Mouse (Mus musculus): ENCODE measurements at regions not wholly inside any gene's neighbourhood (a gene's known extent, or its start where the extent isn't known, plus 50 kb on each side); places are given as distances from the start of the nearest gene placed in this dataset.

GRCm38 (mm10) chr2:166226331-166226730 is 70.9 kb upstream of the Sulf2 start:
- no peak for DNase-seq (ENCODE audit: low spot score in 2 of 2)
- TF ChIP-seq CTCF (conservative IDR thresholded peaks at IDR 0.05) = no peak
- Histone ChIP-seq H3K27ac (no peak overlapping the region), H3K4me3 (no peak overlapping the region)

GRCm38 (mm10) chr2:166225354-166225753 is 69.9 kb upstream of the Sulf2 start:
- Histone ChIP-seq H3K27ac (no peak overlapping the region), H3K4me3 (no peak overlapping the region)
- no peak for DNase-seq (ENCODE audit: low spot score in 2 of 2)
- no peak for TF ChIP-seq CTCF (conservative IDR thresholded peaks at IDR 0.05)

GRCm38 (mm10) chr2:166218783-166219182 is 63.3 kb upstream of the Sulf2 start:
- no peak for TF ChIP-seq CTCF (conservative IDR thresholded peaks at IDR 0.05)
- Histone ChIP-seq H3K27ac (no peak overlapping the region), H3K4me3 (no peak overlapping the region)
- DNase-seq (ENCODE audit: low spot score in 2 of 2) = no peak

DNA sequence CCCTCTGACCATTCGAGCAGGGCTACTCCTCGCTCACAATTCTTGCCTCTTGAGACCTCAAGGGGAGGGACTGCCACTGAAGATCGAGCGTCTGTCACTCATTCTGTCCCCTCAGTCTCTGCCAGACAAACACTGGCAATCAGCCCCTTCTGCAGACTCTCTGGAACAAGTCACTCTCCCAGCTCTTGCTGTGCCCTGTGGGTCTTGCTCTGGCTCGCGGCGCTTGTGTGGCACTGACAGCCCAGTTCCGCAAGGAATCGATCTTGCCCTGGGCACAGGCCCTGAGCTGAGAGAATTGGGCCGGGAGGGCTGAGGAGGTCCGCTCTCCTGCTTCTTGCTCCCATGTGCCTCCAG is 61.0 kb upstream of the Sulf2 start:
- DNase-seq (ENCODE audit: low spot score in 2 of 2) = no peak
- Histone ChIP-seq H3K27ac (no peak overlapping the region), H3K4me3 (no peak overlapping the region)
- TF ChIP-seq CTCF (conservative IDR thresholded peaks at IDR 0.05) = no peak

DNA sequence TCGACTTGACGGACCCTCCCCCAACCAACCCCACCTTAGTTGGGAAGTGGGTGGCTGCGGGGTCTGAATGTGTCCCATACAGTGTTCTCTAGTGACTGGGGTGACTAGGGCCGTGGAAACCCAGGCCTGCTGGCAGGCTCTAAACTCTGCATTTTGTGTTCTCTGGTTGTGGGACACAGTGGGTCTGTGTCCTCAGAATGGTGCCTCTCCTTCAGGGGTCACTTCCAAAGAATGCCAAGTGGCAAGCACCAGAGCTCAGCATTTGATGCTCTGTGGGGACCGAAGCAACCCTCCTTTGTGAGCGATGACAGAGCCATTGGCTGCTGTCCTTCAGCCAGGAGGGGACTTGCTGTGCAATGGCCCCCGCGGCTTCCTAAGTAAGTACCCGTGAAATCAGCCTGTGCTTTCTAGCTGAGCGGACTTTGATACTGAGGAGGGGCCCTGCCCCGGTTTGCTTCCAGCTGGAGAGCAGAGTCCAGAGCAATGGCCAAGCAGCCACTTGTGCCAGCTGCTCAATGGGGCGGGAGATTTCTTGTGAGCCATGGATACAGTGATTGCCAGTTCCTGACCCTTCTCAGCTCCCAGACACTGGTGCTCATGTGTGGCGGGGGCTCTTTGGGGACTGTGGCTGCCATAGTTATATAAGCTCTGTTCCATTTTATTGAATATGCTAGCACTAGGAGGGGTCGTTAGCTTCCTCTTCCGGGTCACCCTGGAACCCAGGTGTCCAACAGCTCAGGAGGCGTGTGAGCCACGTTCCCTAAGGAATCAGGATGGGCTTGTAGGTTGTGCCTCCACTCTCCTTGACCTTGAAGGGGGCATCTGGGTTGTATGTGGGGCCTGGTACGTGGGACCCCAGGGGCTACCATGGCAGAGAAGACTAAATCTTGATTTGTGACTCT is 60.4 kb upstream of the Sulf2 start:
- Histone ChIP-seq H3K27ac (no peak overlapping the region), H3K4me3 (no peak overlapping the region)
- peak in 1 of 2 experiments; percentile 29 for DNase-seq (ENCODE audit: low spot score in 2 of 2)
- no peak for TF ChIP-seq CTCF (conservative IDR thresholded peaks at IDR 0.05)

- DNase-seq (ENCODE audit: low spot score in 2 of 2) = no peak
- Histone ChIP-seq H3K4me3 (no peak overlapping the region), H3K27ac (no peak overlapping the region)
- no peak for TF ChIP-seq CTCF (conservative IDR thresholded peaks at IDR 0.05)
Measured at GRCm38 (mm10) chr2:166215191-166215590, 59.7 kb upstream of the Sulf2 start.

- no peak for DNase-seq (ENCODE audit: low spot score in 2 of 2)
- no peak for TF ChIP-seq CTCF (conservative IDR thresholded peaks at IDR 0.05)
Measured at GRCm38 (mm10) chr2:166207145-166207508, 51.7 kb upstream of the Sulf2 start.

GRCm38 (mm10) chr2:166206396-166207144 is 51.1 kb upstream of the Sulf2 start:
- TF ChIP-seq CTCF (conservative IDR thresholded peaks at IDR 0.05) = no peak
- DNase-seq (ENCODE audit: low spot score in 2 of 2) = no peak
- Histone ChIP-seq H3K4me3 (no peak overlapping the region), H3K27ac (no peak overlapping the region)

More at GRCm38 (mm10) chr2:166207145-166207508, 51.7 kb upstream of the Sulf2 start:
- no peak overlapping the region for H3K4me3 ChIP-seq
- no peak overlapping the region for H3K27ac ChIP-seq
